Mouse (Mus musculus): Measurements from ENCODE around the gene Mindy4. TPM values are rescaled to one million over a fixed set of nuclear protein-coding genes. Genes with fewer than 3 reads are reported as not detected.

Mindy4 gene
- total RNA-seq, 2 experiments from 2014 or later: 0.26 to 0.54 TPM

DNA sequence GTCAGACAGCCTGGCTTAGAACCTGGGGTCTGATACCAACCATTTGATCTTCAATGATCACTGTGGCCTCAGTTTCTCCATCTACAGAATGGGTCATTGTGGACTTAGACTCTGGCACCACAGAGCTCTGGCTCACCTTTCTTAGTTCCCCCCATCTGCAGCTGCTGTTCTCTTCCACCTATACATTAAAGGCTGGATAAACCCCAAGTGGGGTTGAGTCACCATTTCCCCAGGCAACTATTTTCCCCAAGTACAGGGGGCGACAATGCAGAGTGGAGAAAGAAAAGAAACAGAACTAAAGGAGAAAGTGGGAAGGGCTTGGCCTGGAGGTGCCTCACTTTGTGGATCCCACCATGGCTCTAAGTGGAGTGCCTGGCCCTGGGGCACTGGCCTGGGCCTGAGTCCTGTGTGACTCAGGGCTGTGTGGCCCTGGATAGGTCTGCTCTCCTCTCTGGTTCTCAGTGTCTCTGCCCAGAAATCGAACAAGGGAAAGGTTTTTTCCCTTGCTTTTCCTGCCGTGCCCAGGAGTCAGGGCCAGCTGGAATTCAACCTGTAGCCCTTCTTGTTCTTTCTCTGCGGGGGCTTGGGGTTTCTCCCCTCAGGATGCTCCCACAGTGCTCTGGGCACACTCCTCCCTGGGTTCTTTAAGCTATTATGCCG lies 153.9 kb downstream of the Mindy4 start:
- ATAC-seq (ENCODE audit: poor library complexity, severe bottlenecking): no peak

DNA sequence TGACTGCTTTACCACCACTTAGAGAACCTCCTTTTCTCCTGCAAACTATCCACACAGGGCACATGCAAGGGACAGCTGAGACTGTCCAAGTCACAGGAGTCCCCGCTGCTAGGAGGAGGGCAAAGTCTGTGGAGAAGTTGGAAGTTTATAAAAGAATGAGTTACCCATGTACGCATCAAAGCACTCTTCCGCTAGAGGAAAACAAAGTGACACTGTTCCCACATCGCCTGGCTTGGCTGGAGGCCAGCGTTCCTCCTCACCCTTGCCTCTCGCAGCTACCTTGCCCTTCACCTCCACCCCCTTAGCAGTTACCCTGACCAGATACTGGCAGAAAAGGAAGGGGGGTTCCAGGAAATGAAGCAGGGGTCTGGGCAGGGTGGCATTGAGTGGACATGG lies 154.5 kb downstream of the Mindy4 start:
- ATAC-seq (ENCODE audit: poor library complexity, severe bottlenecking): no peak

DNA sequence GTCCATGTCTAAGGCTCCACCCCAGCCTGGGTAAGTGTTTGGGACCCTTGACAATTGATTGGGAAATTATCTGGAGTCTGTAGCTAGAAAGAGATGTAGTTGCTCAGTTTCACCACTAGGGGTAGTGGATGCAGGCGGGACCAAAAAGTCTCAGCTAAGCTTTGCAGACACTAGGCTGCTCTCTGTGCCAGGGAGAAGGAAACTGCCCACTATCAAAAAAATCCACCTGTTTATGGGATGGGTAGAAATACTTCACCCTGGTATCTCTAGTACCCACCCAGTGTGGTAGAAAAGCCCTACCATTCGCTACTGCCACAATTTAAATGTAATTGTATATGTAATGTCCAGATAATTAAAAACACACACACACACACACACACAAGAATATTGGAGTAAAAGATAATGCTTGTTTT lies 155.6 kb downstream of the Mindy4 start:
- peak; percentile 67 for ATAC-seq (ENCODE audit: poor library complexity, severe bottlenecking)

DNA sequence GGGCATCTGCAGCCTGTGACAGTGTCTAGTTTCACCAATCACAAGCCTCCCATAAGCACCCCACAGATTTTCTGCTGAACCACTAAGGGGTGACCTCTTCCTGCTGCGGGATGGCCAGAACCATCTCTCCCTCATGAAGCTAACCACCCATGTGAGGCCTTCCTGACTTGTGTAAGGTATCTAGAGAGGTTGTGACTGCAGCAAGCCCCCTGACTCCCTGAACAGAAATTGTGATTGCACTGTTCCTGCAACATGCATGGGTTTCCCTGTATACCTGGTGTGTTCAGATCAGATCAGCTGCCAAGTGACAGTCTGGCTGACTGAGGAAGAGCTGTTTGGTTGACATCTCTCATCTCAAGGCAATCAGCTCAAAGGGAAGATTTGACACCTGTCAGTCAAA lies 159.5 kb downstream of the Mindy4 start:
- no peak for ATAC-seq (ENCODE audit: poor library complexity, severe bottlenecking)

DNA sequence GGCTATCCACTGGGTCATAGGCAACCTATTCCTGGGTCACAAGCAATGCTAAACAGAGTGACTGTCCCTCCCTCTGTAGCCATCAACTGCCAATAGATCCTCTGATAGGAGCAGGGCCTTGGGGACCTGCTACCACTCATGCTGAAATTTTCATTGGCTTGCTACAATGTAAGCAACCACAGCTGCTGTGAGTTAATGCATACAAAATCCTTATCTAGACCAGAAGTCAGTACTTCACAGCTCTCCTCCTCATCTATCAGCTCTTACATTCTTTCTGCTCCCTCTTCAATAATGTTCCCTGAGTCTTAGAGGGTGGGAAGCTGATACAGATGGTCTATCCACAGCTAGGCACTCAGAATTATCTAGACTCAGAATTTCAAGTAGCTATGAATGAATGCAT lies 163.9 kb downstream of the Mindy4 start:
- ATAC-seq (ENCODE audit: poor library complexity, severe bottlenecking): no peak

Other genes starting within 250 kb of the Mindy4 start
- 10.8 and 11.1 TPM in 2 replicates for gene Nod1, start 230.8 kb upstream of the Mindy4 start, total RNA-seq (2015)
- 12.2 and 18.5 TPM in 2 replicates for gene Nod1, start 230.8 kb upstream of the Mindy4 start, total RNA-seq (2017)
- 3.5 and 7.0 TPM in 2 replicates for gene Ggct, start 210.4 kb upstream of the Mindy4 start, total RNA-seq (2015)
- 4.9 and 14.4 TPM in 2 replicates for gene Ggct, start 210.4 kb upstream of the Mindy4 start, total RNA-seq (2017)
- gene Gars, start 165.4 kb upstream of the Mindy4 start, total RNA-seq (2015): 38.2 and 39.9 TPM in 2 replicates
- gene Gars, start 165.4 kb upstream of the Mindy4 start, total RNA-seq (2017): 80.8 and 84.3 TPM in 2 replicates
- gene Crhr2, start 70.4 kb upstream of the Mindy4 start, total RNA-seq (2015): not detected in 2 replicates
- gene Crhr2, start 70.4 kb upstream of the Mindy4 start, total RNA-seq (2017): not detected in 2 replicates
- gene Inmt, start 28.3 kb upstream of the Mindy4 start, total RNA-seq (2015): not detected in 2 replicates
- not detected in 2 replicates for gene Inmt, start 28.3 kb upstream of the Mindy4 start, total RNA-seq (2017)
- 3.6 and 7.2 TPM in 2 replicates for gene Aqp1, start 133.0 kb downstream of the Mindy4 start, total RNA-seq (2015)
- gene Aqp1, start 133.0 kb downstream of the Mindy4 start, total RNA-seq (2017): 5.4 and 14.4 TPM in 2 replicates
- gene Ghrhr, start 172.9 kb downstream of the Mindy4 start, total RNA-seq (2015): not detected in 2 replicates
- gene Ghrhr, start 172.9 kb downstream of the Mindy4 start, total RNA-seq (2017): not detected in 2 replicates
- gene Adcyap1r1, start 248.6 kb downstream of the Mindy4 start, total RNA-seq (2015): 0.25 TPM in 1 of 2 replicates, not detected in the other
- gene Adcyap1r1, start 248.6 kb downstream of the Mindy4 start, total RNA-seq (2017): 0.15 and 0.24 TPM in 2 replicates